Mouse (Mus musculus): ENCODE data around the gene Palld. TPM values are rescaled to one million over a fixed set of nuclear protein-coding genes. Genes with fewer than 3 reads are reported as not detected.

Palld gene
- total RNA-seq, 2 experiments from 2014 or later, result 66.8 to 71.5 TPM

GRCm38 (mm10) chr8:61702122-61702521 lies 200.4 kb downstream of the Palld start:
- no peak for TF ChIP-seq CTCF (IDR thresholded peaks at IDR 0.05)
- no peak overlapping the region for H3K4me3 ChIP-seq
- DNase-seq, result no peak
- intact Hi-C loops (cut with DNase I), result no loop called here
- no peak overlapping the region for H3K27ac ChIP-seq

DNA sequence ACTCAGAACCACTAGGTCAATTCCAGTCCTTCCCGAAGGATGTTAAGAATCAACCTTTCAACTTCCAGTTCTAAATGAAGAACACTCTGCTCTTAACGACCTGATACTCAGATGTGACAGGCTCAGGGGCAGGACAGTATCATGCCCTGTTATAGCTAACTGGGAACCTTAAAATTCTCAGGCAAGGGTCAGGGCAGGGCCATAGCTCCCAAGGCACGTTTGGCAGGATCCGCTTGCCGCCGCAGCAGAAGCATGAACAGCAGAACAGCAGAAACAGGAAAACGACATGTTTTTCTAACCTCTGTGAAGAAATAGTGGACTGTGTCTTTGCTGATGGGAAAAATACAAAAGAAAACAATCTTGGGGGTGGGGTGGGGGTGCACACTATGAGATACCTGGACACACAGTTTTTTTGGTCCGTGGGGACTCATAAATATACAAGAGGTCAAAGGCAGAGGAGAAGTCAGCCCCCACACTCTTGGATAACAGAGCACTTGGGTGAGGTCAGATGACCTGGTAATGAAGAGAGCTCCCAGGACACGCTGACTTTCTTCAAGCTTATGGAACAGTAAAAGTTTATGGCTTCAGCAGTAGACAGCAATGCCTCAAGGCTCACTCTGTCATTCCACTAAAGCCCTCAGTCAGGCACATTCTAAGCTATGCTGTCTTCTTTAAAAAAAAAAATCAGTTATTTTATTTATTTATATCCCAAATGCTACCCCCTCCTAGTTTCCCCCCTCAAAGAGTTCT lies 201.4 kb downstream of the Palld start:
- Histone ChIP-seq H3K27ac (no peak overlapping the region), H3K4me3 (no peak overlapping the region)
- no peak for DNase-seq
- no peak for TF ChIP-seq CTCF (IDR thresholded peaks at IDR 0.05)
- intact Hi-C loops (cut with DNase I), result no loop called here

- no peak overlapping the region for H3K27ac ChIP-seq
- TF ChIP-seq CTCF (IDR thresholded peaks at IDR 0.05), result peak; percentile 67
- H3K4me3 ChIP-seq, result no peak overlapping the region
- intact Hi-C loops (cut with DNase I), result no loop called here
- DNase-seq, result peak; percentile 54
These were observed 202.2 kb downstream of the Palld start for GRCm38 (mm10) chr8:61700298-61700697.

DNA sequence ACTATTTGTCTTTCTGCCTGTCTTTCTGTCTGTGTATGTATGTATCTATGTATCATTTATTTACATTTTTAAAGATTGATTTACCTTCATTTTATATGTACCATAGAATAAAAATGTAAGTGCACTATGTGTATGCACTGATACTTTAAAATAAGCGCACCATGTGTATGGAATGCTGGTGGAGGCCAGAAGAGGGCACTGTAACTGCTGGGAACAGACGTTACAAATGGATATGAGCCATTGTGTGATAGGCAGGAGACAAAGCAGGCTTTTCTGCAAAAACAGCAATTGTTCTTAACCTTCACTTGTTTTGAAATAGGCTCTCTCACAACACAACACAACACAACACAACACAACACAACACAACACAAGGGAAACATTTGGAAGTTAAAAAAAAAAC lies 203.5 kb downstream of the Palld start:
- intact Hi-C loops (cut with DNase I), result loop anchor here (2.0 kb wide), 1 partner anchor 178 kb away; no protein-coding TSS in a partner anchor
- TF ChIP-seq CTCF (IDR thresholded peaks at IDR 0.05), result peak; percentile 54
- Histone ChIP-seq H3K27ac (no peak overlapping the region), H3K4me3 (no peak overlapping the region)
- no peak for DNase-seq

DNA sequence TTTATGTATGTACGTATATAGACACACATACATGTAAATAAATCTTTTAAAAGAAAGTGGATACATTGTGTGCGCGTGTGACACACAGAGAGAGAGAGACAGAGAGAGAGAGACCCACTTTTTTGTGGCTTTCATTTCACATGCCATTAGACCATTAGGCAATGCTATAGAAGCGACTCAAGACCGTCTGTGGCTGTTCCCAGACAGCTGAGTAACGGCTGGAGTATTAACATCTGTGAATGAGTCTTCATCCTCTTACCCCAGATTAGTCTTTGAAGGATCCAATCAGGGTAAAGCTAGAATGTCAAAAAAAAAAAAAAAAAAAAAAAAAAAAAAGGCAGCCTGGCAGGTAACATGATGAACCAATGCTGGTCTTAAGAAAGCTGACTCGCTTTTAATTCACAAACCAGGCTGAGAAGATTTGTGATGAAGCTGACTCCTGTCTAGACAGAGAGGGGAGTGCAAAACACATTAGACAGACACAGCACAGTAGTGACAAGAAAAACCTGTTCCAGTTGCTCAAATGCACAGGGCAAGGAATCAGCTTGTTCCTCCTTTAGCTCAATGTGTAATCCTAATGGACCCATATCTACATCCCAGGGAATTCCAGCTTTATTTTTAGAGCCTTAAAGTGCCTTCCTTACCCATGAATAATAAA lies 204.6 kb downstream of the Palld start:
- no peak overlapping the region for H3K4me3 ChIP-seq
- H3K27ac ChIP-seq, result peak overlapping the region; percentile 2; the same call in 1 of the 2 replicates
- no peak for TF ChIP-seq CTCF (IDR thresholded peaks at IDR 0.05)
- intact Hi-C loops (cut with DNase I), result loop anchor here (2.0 kb wide), 1 partner anchor 179 kb away; no protein-coding TSS in a partner anchor
- no peak for DNase-seq

- H3K27ac ChIP-seq, result no peak overlapping the region
- DNase-seq, result no peak
- TF ChIP-seq CTCF (IDR thresholded peaks at IDR 0.05), result no peak
- intact Hi-C loops (cut with DNase I), result no loop called here
- no peak overlapping the region for H3K4me3 ChIP-seq
These were observed 205.5 kb downstream of the Palld start for GRCm38 (mm10) chr8:61696846-61697455.

DNA sequence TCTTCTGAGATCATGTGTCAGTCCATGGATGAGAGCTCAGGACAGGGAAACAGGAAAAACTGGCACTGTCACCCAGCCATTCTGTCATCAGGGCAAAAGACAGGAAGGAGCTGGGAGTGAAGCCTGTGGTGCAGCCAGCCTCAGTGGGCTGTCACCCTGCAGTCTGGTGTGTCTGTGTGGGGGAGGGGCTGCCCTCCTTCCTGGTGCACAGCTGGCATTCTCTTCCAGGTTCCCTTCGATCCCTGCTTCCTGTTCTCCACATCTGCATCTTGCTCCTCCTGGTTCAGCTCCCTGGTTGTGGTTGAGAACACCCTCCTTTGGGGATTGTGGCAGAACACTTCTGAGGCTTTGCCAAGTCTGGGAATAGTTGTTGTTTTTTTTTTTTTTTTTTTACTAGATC lies 207.1 kb downstream of the Palld start:
- Histone ChIP-seq H3K27ac (no peak overlapping the region), H3K4me3 (no peak overlapping the region)
- intact Hi-C loops (cut with DNase I), result no loop called here
- no peak for TF ChIP-seq CTCF (IDR thresholded peaks at IDR 0.05)
- DNase-seq, result peak; percentile 20

DNA sequence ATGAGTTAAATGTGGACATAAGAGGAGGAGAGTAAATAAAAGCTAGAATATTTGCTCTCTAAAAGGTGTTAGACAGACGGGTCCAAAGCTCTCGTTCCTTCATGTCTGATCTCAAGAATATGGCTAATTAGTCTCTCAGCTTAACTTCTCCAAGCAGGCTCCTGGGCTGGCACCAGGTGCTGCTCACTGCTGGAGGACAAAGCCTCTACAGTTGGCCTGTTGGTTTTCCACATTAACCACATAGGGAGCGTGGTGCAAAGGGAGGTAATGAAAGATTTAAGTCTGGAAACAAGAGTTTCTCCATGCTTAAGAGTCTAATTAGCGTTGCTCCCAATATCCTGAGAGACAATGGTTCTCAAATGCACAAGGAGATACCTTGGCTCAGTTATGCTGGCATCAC lies 209.6 kb downstream of the Palld start:
- intact Hi-C loops (cut with DNase I), result no loop called here
- no peak for TF ChIP-seq CTCF (IDR thresholded peaks at IDR 0.05)
- DNase-seq, result no peak
- H3K4me3 ChIP-seq, result no peak overlapping the region
- H3K27ac ChIP-seq, result no peak overlapping the region

DNA sequence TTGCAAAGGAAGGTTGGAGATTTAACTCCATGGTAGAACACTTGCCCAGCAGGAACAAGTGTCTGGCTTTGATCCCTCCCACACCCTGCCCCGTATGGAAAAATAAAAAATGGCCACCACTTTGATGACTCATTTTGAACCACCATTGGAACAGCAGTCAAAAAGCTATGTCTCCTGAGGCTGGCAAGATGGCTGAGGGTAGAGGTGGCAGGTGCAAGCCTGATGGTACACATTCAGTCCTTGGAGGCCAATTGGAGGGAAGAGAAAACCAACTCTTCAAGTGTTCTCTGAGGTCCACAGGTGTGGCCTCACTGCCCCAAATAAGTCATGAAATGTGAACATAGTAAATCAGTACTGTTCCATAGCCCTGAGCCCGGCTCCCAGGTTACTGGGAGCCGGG lies 210.4 kb downstream of the Palld start:
- no peak for TF ChIP-seq CTCF (IDR thresholded peaks at IDR 0.05)
- Histone ChIP-seq H3K4me3 (no peak overlapping the region), H3K27ac (no peak overlapping the region)
- intact Hi-C loops (cut with DNase I), result no loop called here
- no peak for DNase-seq

DNA sequence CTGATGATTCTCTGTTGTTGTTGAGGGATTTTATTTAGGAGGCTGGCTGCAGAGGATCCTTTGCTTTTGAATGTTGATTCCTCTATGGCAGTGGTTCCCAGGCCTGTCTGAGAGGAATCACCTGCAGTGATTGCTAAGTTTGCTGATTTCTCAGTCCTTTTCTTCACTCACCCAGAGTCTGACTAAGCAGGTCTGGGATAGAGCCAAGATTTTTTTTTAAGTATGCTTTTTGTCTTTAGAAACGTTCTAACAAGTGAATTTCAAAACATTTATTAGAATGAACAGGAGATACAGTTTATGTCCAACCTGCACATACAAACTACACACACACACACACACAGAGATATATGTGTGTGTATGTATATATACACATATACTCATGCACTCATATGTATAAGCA lies 211.1 kb downstream of the Palld start:
- Histone ChIP-seq H3K27ac (no peak overlapping the region), H3K4me3 (no peak overlapping the region)
- intact Hi-C loops (cut with DNase I), result no loop called here
- DNase-seq, result no peak
- no peak for TF ChIP-seq CTCF (IDR thresholded peaks at IDR 0.05)

GRCm38 (mm10) chr8:61687071-61687470 lies 215.4 kb downstream of the Palld start:
- intact Hi-C loops (cut with DNase I), result loop anchor here (2.0 kb wide), 1 partner anchor 146 kb away; no protein-coding TSS in a partner anchor
- no peak for DNase-seq
- H3K4me3 ChIP-seq, result no peak overlapping the region
- no peak for TF ChIP-seq CTCF (IDR thresholded peaks at IDR 0.05)
- no peak overlapping the region for H3K27ac ChIP-seq

DNA sequence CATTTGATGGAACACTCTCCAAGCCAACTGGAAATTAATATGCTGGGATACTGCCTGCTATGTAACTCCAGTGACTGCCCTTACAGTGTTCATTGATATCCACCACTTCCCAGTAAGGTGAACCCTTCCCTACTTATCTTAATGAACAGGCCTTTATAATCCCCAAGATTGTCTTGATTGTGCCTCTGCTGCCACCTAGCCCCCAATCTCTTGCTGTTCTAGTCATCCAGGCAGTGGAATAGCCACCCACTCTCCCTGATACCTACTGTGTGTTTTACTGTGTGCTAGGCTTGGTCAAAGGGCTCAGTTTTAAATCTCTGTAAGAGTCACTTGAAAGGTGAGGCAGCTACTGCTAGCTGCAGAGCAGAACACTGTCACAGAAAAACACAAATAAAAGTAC lies 216.2 kb downstream of the Palld start:
- H3K4me3 ChIP-seq, result no peak overlapping the region
- peak; percentile 50 for DNase-seq
- peak; percentile 59 for TF ChIP-seq CTCF (IDR thresholded peaks at IDR 0.05)
- no peak overlapping the region for H3K27ac ChIP-seq
- intact Hi-C loops (cut with DNase I), result loop anchor here (2.0 kb wide), 1 partner anchor 146 kb away; no protein-coding TSS in a partner anchor

DNA sequence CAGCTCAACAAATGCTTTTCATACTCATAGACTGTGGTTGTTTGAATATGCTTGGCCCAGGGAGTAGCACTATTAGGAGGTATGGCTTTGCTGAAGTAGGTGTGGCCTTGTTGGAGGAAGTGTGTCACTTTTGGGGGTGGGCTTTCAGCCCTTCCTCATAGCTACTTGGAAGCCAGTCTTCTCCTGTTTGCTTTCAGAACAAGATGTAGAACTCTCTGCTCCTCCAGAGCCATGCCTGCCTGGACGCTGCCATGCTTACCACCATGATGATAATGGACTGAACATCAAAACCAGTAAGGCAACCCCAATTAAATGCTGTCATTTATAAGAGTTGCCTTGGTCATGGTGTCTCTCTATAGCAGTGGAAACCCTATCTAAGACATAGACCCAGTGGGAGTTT lies 217.2 kb downstream of the Palld start:
- H3K4me3 ChIP-seq, result no peak overlapping the region
- intact Hi-C loops (cut with DNase I), result no loop called here
- TF ChIP-seq CTCF (IDR thresholded peaks at IDR 0.05), result no peak

More for the DNA sequence above, 217.2 kb downstream of the Palld start:
- DNase-seq, result no peak
- peak overlapping the region; percentile 50 for H3K27ac ChIP-seq

Measured in gastrocnemius, adult 2 months (tissue).